Mouse (Mus musculus): Measurements from ENCODE around the gene Pkd1l2. TPM values are rescaled to one million over a fixed set of nuclear protein-coding genes. Genes with fewer than 3 reads are reported as not detected.

Pkd1l2 gene
- polyA plus RNA-seq, 1 experiment from 2014 or later = 0.02 TPM

DNA sequence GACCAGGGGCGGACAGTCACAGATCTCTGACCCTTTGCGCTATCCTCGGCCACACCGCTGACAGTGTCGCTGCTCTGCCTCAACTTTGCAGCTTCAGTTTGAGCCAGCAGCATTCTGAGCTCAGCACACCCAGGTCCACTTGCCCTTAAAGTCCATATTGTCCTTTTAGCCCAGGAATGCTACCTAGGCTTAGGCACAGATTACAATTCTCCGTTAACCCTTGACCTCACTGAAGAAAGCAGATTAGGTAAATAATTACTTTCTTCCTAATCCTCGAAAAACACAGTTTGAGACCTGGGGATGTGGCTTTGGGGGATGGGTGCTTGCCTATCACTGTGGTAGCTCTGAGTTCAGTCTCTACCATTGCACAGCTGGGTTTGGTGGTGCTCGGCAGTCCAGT is 91.0 kb downstream of the Pkd1l2 start:
- no peaks in the 10 kb centered on the region for H3K9me3 ChIP-seq (replicated peaks)
- H3K9ac ChIP-seq = no peak overlapping the region
- ATAC-seq = no peak
- H3K27ac ChIP-seq = no peak overlapping the region
- H3K4me2 ChIP-seq = peak overlapping the region; percentile 95
- no peaks in the 10 kb centered on the region for H3K27me3 ChIP-seq (replicated peaks)
- peaks cover 39% of the 10 kb centered on the region for H3K36me3 ChIP-seq
- no peak overlapping the region for H3K4me3 ChIP-seq
- 79% methylated on average over 8 of the region's 8 CpGs for WGBS (ENCODE audit: insufficient replicate concordance)
- H3K4me1 ChIP-seq = peaks cover 32% of the 10 kb centered on the region

- ATAC-seq = no peak
- no peak overlapping the region for H3K9ac ChIP-seq
- 87% methylated on average over 3 of the region's 3 CpGs for WGBS (ENCODE audit: insufficient replicate concordance)
- H3K27ac ChIP-seq = no peak overlapping the region
- H3K36me3 ChIP-seq = peaks cover 50% of the 10 kb centered on the region
- no peaks in the 10 kb centered on the region for H3K9me3 ChIP-seq (replicated peaks)
- H3K27me3 ChIP-seq (replicated peaks) = no peaks in the 10 kb centered on the region
- no peak overlapping the region for H3K4me2 ChIP-seq
- H3K4me1 ChIP-seq = peaks cover 32% of the 10 kb centered on the region
- H3K4me3 ChIP-seq = no peak overlapping the region
Observed at GRCm38 (mm10) chr8:116989842-116990241, 92.4 kb downstream of the Pkd1l2 start.

- Histone ChIP-seq H3K9me3 (replicated peaks) (no peaks in the 10 kb centered on the region), H3K4me3 (no peak overlapping the region), H3K27me3 (replicated peaks) (peaks cover 2% of the 10 kb centered on the region; the same call in 1 of the 2 replicates), H3K4me2 (peak overlapping the region; percentile 39), H3K4me1 (peaks cover 23% of the 10 kb centered on the region), H3K9ac (peak overlapping the region; percentile 41; the same call in 1 of the 2 replicates), H3K27ac (no peak overlapping the region), H3K36me3 (peaks cover 34% of the 10 kb centered on the region)
- ATAC-seq = no peak
- 19% methylated on average over 4 of the region's 4 CpGs for WGBS (ENCODE audit: insufficient replicate concordance)
Observed at GRCm38 (mm10) chr8:116980117-116980516, 102.1 kb downstream of the Pkd1l2 start.

DNA sequence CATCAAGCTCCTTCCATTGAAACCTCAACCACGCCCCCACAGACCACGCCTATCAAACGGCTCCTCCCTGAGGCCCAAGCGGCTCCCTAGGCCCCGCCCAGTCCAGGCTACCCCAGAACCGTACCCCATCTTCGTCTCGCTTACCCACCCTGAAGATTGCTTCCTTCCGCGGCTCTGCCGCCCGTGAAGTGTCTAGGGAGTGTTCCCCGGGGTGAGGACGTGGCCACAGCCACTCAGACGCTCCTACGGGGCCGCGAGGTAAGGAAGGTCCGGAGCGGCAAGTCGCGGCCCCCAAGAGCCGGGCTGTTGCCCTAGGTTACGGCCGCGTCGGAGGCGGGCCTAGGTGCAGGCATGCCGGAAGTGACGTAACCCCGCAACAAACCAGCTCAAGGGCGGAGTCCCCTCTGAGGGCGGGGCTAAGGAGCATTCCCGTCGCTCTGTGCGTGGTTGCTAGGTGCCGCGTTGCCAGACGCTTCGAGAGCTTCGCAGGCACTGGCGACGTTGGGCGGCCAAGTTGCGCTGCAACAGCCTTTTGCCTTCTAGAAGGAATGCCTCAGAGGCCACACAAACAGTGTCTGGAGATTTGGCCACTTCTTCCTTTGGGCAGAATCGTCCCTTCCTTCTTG is 103.5 kb downstream of the Pkd1l2 start, which contains the start of gene 1700030J22Rik:
TSS of gene 1700030J22Rik (minus strand) at position 329 of the 626 bp plus-strand sequence.
- Histone ChIP-seq H3K9me3 (replicated peaks) (no peaks in the 10 kb centered on the region), H3K4me1 (peaks cover 23% of the 10 kb centered on the region), H3K4me3 (peak within 1 kb of the TSS; percentile 80), H3K27me3 (replicated peaks) (peaks cover 15% of the 10 kb centered on the region; the same call in 1 of the 2 replicates), H3K9ac (peak within 1 kb of the TSS; percentile 72), H3K4me2 (peak within 1 kb of the TSS; percentile 85), H3K27ac (no peak within 1 kb of the TSS), H3K36me3 (peaks cover 22% of the 10 kb centered on the region)
- ATAC-seq = peak; percentile 98
- under 1% methylated on average over 46 of the region's 46 CpGs for WGBS (ENCODE audit: insufficient replicate concordance)

DNA sequence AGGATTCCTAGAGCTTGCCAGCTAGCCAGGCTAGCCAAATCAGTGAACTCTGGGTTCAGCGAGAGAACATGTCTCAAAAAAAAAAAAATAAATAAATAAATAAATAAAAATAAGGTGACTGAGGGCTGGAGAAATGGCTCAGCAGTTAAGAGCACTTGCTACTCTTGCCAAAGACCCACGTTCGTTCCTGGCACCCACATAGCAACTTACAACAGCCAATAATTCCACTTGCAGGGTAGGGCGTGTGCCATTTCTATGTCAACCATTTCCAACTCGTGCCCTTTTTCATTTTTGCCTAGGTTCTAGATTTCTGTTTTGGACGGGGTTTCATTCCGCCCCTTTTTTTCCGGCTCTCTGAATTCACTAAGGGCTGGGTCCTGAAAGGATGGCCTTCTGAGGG is 104.2 kb downstream of the Pkd1l2 start:
- Histone ChIP-seq H3K4me3 (peak overlapping the region; percentile 80), H3K27ac (no peak overlapping the region), H3K9me3 (replicated peaks) (no peaks in the 10 kb centered on the region), H3K36me3 (peaks cover 15% of the 10 kb centered on the region; the same call in 1 of the 2 replicates), H3K4me1 (peaks cover 23% of the 10 kb centered on the region), H3K9ac (peak overlapping the region; percentile 72), H3K4me2 (peak overlapping the region; percentile 85), H3K27me3 (replicated peaks) (peaks cover 16% of the 10 kb centered on the region; the same call in 1 of the 2 replicates)
- WGBS (ENCODE audit: insufficient replicate concordance) = 34% methylated on average over 8 of the region's 8 CpGs
- no peak for ATAC-seq

- Histone ChIP-seq H3K4me2 (no peak overlapping the region), H3K27me3 (replicated peaks) (peaks cover 16% of the 10 kb centered on the region), H3K36me3 (no peaks in the 10 kb centered on the region), H3K9ac (no peak overlapping the region), H3K9me3 (replicated peaks) (no peaks in the 10 kb centered on the region), H3K27ac (no peak overlapping the region), H3K4me3 (no peak overlapping the region), H3K4me1 (peaks cover 26% of the 10 kb centered on the region)
- 63% methylated on average over 5 of the region's 5 CpGs for WGBS (ENCODE audit: insufficient replicate concordance)
- no peak for ATAC-seq
Observed at GRCm38 (mm10) chr8:116975606-116976005, 106.6 kb downstream of the Pkd1l2 start.

DNA sequence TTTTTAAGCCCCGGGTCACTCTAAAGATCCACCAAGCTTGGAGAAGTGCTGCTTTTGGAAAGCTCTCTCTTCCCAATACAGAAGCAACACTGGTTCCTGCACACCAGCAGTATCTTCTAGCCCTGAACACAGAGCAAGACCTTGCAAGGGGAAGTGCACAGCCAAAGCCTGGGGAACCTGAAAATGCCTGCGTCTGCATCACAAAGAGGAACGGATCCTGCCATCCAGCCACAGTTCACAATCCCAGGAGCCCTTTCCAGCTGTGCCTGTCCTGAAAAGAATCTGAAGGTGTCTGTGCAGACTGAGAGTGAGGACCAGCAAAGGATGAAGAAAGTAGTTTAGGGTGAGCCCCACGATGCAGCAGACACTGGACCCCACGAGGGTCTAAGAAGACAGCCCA is 107.2 kb downstream of the Pkd1l2 start:
- H3K9ac ChIP-seq = no peak overlapping the region
- H3K27me3 ChIP-seq (replicated peaks) = peaks cover 16% of the 10 kb centered on the region
- no peak overlapping the region for H3K27ac ChIP-seq
- no peaks in the 10 kb centered on the region for H3K36me3 ChIP-seq
- peaks cover 22% of the 10 kb centered on the region for H3K4me1 ChIP-seq
- no peak overlapping the region for H3K4me2 ChIP-seq
- no peak for ATAC-seq
- no peak overlapping the region for H3K4me3 ChIP-seq
- 32% methylated on average over 5 of the region's 5 CpGs for WGBS (ENCODE audit: insufficient replicate concordance)
- no peaks in the 10 kb centered on the region for H3K9me3 ChIP-seq (replicated peaks)

DNA sequence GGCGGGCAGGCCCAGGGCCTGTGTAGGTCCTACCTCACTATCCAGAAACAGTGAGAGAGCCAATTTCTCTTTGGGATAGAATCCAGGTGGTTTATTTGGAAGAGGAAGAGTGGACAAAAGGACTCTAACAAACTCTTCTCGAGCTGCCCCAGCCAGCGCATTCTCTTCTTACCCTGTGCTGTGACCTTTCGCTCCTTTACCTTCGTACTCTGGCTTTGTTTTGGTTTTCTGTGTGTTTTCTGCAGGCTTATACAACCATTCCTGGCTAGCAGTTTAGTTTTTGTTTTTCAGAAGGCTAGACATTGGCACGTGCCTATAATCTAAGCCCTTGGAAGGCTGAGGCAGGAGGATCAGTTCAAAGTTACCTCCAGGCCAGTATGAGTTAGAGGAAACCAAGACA is 112.7 kb downstream of the Pkd1l2 start:
- ATAC-seq = no peak
- Histone ChIP-seq H3K4me1 (peaks cover 3% of the 10 kb centered on the region; the same call in 1 of the 2 replicates), H3K9ac (no peak overlapping the region), H3K4me2 (no peak overlapping the region), H3K27me3 (replicated peaks) (peaks cover 9% of the 10 kb centered on the region), H3K9me3 (replicated peaks) (no peaks in the 10 kb centered on the region), H3K36me3 (no peaks in the 10 kb centered on the region), H3K27ac (no peak overlapping the region), H3K4me3 (no peak overlapping the region)
- WGBS (ENCODE audit: insufficient replicate concordance) = 67% methylated on average over 6 of the region's 6 CpGs

DNA sequence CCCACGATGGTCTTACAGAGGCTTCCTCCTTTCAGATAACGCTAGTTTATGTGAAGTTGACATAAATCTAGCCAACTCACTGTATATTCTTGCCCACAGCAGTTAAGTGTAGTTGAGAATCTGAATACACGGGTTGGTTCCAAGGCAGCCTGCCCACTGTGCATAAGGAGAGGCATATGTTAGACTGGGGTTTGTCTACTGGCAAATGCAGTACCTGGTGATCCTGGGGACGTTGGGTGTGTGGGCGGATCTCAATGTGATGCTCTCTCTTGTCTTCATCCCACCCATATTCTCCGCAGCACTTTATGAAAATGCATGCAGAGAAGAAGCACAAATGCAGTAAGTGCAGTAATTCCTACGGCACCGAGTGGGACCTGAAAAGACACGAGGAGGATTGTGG is 127.8 kb downstream of the Pkd1l2 start:
- Histone ChIP-seq H3K36me3 (peaks cover 62% of the 10 kb centered on the region), H3K4me2 (no peak overlapping the region), H3K4me3 (no peak overlapping the region), H3K27ac (no peak overlapping the region), H3K9me3 (replicated peaks) (no peaks in the 10 kb centered on the region), H3K27me3 (replicated peaks) (no peaks in the 10 kb centered on the region), H3K9ac (no peak overlapping the region), H3K4me1 (peaks cover 8% of the 10 kb centered on the region; the same call in 1 of the 2 replicates)
- 78% methylated on average over 9 of the region's 9 CpGs for whole genome bisulfite sequencing (ENCODE audit: insufficient replicate concordance)
- no peak for ATAC-seq

GRCm38 (mm10) chr8:116952428-116952827 is 129.8 kb downstream of the Pkd1l2 start:
- Histone ChIP-seq H3K27ac (no peak overlapping the region), H3K4me3 (no peak overlapping the region), H3K36me3 (peaks cover 46% of the 10 kb centered on the region), H3K4me2 (no peak overlapping the region), H3K27me3 (replicated peaks) (no peaks in the 10 kb centered on the region), H3K4me1 (peaks cover 15% of the 10 kb centered on the region), H3K9ac (no peak overlapping the region), H3K9me3 (replicated peaks) (no peaks in the 10 kb centered on the region)
- ATAC-seq = no peak
- 70% methylated on average over 8 of the region's 8 CpGs for WGBS (ENCODE audit: insufficient replicate concordance)

- no peaks in the 10 kb centered on the region for H3K27me3 ChIP-seq (replicated peaks)
- ATAC-seq = no peak
Observed at GRCm38 (mm10) chr8:116951778-116952177, 130.5 kb downstream of the Pkd1l2 start.

DNA sequence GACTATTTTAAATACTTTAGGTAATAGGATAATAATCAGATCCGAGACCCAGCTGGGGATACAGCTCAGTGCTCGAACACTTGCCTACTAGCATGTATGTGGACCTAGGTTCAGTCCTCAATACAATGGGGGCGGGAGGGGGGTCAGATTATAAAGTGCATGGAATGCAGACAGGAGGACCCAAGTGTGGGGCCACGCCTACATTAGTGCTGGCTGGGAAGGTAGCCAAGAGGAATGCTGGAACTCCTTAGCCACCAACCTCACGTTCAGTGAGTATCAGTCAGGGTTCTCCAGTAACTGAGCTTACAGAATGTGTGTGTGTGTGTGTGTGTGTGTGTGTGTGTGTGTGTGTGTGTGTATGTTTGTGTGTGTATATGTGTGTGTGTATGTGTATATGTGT is 130.9 kb downstream of the Pkd1l2 start:
- peaks cover 36% of the 10 kb centered on the region for H3K36me3 ChIP-seq
- no peaks in the 10 kb centered on the region for H3K27me3 ChIP-seq (replicated peaks)
- H3K27ac ChIP-seq = no peak overlapping the region
- WGBS (ENCODE audit: insufficient replicate concordance) = 72% methylated on average over 5 of the region's 5 CpGs
- no peak overlapping the region for H3K4me2 ChIP-seq
- H3K9me3 ChIP-seq (replicated peaks) = no peaks in the 10 kb centered on the region
- no peak overlapping the region for H3K9ac ChIP-seq
- H3K4me1 ChIP-seq = peaks cover 24% of the 10 kb centered on the region
- H3K4me3 ChIP-seq = no peak overlapping the region
- no peak for ATAC-seq

More at GRCm38 (mm10) chr8:116951778-116952177, 130.5 kb downstream of the Pkd1l2 start:
- no peaks in the 10 kb centered on the region for H3K9me3 ChIP-seq (replicated peaks)
- H3K36me3 ChIP-seq = peaks cover 40% of the 10 kb centered on the region
- H3K4me3 ChIP-seq = no peak overlapping the region
- WGBS (ENCODE audit: insufficient replicate concordance) = 80% methylated on average over 2 of the region's 2 CpGs
- H3K4me2 ChIP-seq = no peak overlapping the region
- no peak overlapping the region for H3K27ac ChIP-seq
- no peak overlapping the region for H3K9ac ChIP-seq
- peaks cover 19% of the 10 kb centered on the region for H3K4me1 ChIP-seq
